Mouse (Mus musculus) heart, adult 18-20 months (tissue): ENCODE data around the gene Ankrd24. TPM values are rescaled to one million over a fixed set of nuclear protein-coding genes. Genes with fewer than 3 reads are reported as not detected.
"Not testable (repeated sequence)": the region's sequence is repeated elsewhere in the genome, so short reads cannot be mapped to it uniquely, and the experiment has no call there.

Experiments
- DNase-seq, 2 experiments: peaks; one replicate each; pipeline ENCODE4 v3.0.0; 2021 to 2022; ENCODE audit warnings: mixed read lengths in 1 of 2
- total RNA-seq, 2 experiments: library from RNA; stranded (reverse); gene quantifications; 2 replicates each; pipeline ENCODE4 v1.2.3; 2021

Ankrd24 gene
- total RNA-seq, 2 experiments from 2014 or later = 7.5 to 10.3 TPM

GRCm38 (mm10) chr10:81605666-81605973 lies 22.7 kb upstream of the Ankrd24 start:
- DNase-seq = no peak

GRCm38 (mm10) chr10:81605974-81606751 lies 22.2 kb upstream of the Ankrd24 start, which contains the start of gene BC025920:
BC025920 (plus strand) TSS chr10:81606270.
- DNase-seq = peak; percentile 96 to 99

GRCm38 (mm10) chr10:81608308-81608707 lies 20.0 kb upstream of the Ankrd24 start:
- no peak for DNase-seq

GRCm38 (mm10) chr10:81612779-81613178 lies 15.6 kb upstream of the Ankrd24 start:
- no peak for DNase-seq

- no peak for DNase-seq
These were observed 12.9 kb upstream of the Ankrd24 start for GRCm38 (mm10) chr10:81615486-81615885.

GRCm38 (mm10) chr10:81619976-81620375 lies 8.4 kb upstream of the Ankrd24 start:
- DNase-seq = no peak

- DNase-seq = no peak
These were observed 7.6 kb upstream of the Ankrd24 start for GRCm38 (mm10) chr10:81620786-81621185.

GRCm38 (mm10) chr10:81623441-81623840 lies 4.9 kb upstream of the Ankrd24 start:
- no peak for DNase-seq

GRCm38 (mm10) chr10:81626101-81626993 lies 2.0 kb upstream of the Ankrd24 start:
- DNase-seq = no peak

GRCm38 (mm10) chr10:81626994-81627835 lies 1.1 kb upstream of the Ankrd24 start, which contains the start of gene Sirt6:
Sirt6 (minus strand) TSS chr10:81627797.
- DNase-seq = peak; percentile 95 to 96

- DNase-seq = peak in 1 of 2 experiments; percentile 36
These were observed 512 bp upstream of the Ankrd24 start for GRCm38 (mm10) chr10:81627836-81628220.

- peak; percentile 73 to 84 for DNase-seq
These were observed 5.1 kb downstream of the Ankrd24 start for GRCm38 (mm10) chr10:81633253-81634099.

- no peak for DNase-seq
These were observed 8.0 kb downstream of the Ankrd24 start for GRCm38 (mm10) chr10:81636338-81636737.

GRCm38 (mm10) chr10:81638101-81638500 lies 9.8 kb downstream of the Ankrd24 start:
- DNase-seq = no peak

GRCm38 (mm10) chr10:81640825-81641224 lies 12.5 kb downstream of the Ankrd24 start:
- not testable (repeated sequence) for DNase-seq

GRCm38 (mm10) chr10:81641566-81641965 lies 13.2 kb downstream of the Ankrd24 start:
- no peak for DNase-seq

GRCm38 (mm10) chr10:81641978-81642647 lies 13.8 kb downstream of the Ankrd24 start:
- no peak for DNase-seq

GRCm38 (mm10) chr10:81642648-81643448 lies 14.5 kb downstream of the Ankrd24 start:
- no peak for DNase-seq

- DNase-seq = peak; percentile 93 to 98
These were observed 15.2 kb downstream of the Ankrd24 start for GRCm38 (mm10) chr10:81643449-81644055.
